Mouse (Mus musculus): Measurements from ENCODE around the gene Gm48551.

DNA sequence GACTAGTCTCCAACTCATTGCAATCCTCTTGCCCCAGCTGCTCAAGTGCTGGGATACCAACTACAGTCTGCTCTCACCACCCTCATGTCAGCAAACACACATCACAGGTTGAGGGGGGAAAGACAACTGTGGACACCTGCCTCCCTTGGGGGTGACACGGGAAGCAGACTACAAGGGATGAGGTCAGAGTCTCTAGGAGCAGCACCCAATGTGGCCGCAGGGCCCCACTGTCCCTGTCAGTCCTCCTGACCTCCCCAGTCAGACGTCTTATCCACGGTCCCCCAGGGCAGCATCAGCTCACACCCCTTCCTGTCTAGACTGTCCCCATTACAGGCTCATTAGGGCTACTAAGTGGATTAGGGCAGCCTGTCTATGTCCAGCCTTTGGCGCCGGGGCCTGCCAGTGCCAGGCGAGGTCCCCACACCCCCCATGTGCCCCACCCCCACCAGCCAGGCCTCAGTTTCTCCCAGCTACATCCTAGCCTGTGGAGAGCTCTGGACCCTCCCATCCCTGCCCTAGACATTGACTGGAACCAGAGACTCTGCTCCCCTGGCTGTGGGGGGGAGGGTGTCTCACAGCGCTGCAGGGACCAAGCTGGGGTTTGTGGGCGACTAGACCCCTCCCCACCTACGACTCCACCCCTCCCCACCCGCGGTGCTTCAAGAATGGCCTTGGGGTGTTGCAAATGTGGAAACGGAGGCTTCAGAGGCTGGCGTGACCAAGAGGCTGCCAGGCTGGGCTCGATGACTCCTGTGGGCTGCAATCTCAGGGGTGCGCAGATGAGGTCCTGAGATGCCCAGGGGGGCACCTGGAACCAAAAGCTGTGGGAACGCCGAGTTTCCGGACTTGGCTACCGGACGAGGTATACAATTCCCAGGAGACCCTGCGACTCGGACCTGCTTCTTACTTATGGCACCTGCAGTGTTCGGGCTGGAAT is 22.5 kb downstream of the Gm48551 start:
- TF ChIP-seq CTCF (IDR thresholded peaks at IDR 0.05; ENCODE audit: insufficient read depth, low read length): no peak
- TF ChIP-seq POLR2A (IDR thresholded peaks at IDR 0.05; ENCODE audit: borderline replicate concordance, extremely low read depth, low read depth, low read length): no peak

Measured in lung, adult 2 months (tissue).